Mouse (Mus musculus) midbrain, embryonic 10.5 days (tissue): ENCODE measurements around the gene Esrrb. TPM values are rescaled to one million over a fixed set of nuclear protein-coding genes. Genes with fewer than 3 reads are reported as not detected.

ENCODE experiments used
- DNase-seq: peaks from one replicate; pipeline ENCODE4 v3.0.0-alpha.2; 2017; ENCODE audit warnings: low spot score
- H3K27ac ChIP-seq: fragments of 300-500 bp; sonication (generic); replicated peaks from 2 replicates; pipeline ENCODE4 v1.5.1; 2016; ENCODE audit warnings: mild to moderate bottlenecking
- H3K27me3 ChIP-seq: fragments of 300-500 bp; sonication (generic); 2 replicates; pipeline ENCODE4 v1.6.1; 2016; ENCODE audit warnings: low read depth, mild to moderate bottlenecking; ENCODE audit not compliant: poor library complexity, severe bottlenecking
- H3K36me3 ChIP-seq: fragments of 300-500 bp; sonication (generic); 2 replicates; pipeline ENCODE4 v1.6.1; 2016; ENCODE audit warnings: mild to moderate bottlenecking, moderate library complexity
- H3K4me1 ChIP-seq: fragments of 300-500 bp; sonication (generic); 2 replicates; pipeline ENCODE4 v1.6.1; 2016
- H3K4me3 ChIP-seq: fragments of 300-500 bp; sonication (generic); 2 replicates; pipeline ENCODE4 v1.5.1; 2016; ENCODE audit warnings: mild to moderate bottlenecking, moderate library complexity
- H3K9me3 ChIP-seq: fragments of 300-500 bp; sonication (generic); replicated peaks from 2 replicates; pipeline ENCODE4 v1.6.1; 2016; ENCODE audit warnings: mild to moderate bottlenecking
- WGBS: fragments of 180-500 bp; shearing (Covaris S2); methylation state at CpG from one replicate; pipeline ENCODE4 v1.1.7; 2016; 5-methylcytosine and 5-hydroxymethylcytosine counted together
- polyA plus RNA-seq: library from polyadenylated mRNA; unstranded; fragments of >200 nt; fragmentation: Nextera tagmentation; extraction: Ambion mirVana; gene quantifications from 2 replicates; pipeline ENCODE4 v1.2.1, GENCODE M21; 2016

Gene Esrrb
- polyA plus RNA-seq, 1 experiment from 2014 or later: 0.28 TPM

DNA sequence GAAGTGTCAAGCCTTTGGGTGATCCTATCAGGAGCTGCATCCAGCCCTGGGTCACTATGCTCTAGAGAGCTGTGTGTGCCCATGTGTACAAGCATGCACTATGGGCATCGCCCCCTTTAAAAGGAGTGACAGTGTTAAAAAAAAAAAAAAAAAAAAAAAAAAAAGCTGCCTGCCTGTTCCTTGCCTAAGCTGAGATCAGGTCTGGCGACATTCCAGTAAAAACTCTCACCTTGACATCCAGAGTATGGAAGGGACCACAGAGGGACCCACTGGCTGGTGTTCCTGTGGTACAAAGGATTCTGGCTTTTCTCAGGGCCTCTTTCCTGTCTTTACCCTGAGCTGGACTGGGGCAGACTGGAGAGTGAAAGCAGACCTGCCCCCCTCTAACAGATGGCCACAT, 66.7 kb downstream of the Esrrb start:
- WGBS: 81% methylated on average over 2 of the region's 2 CpGs
- H3K27me3 ChIP-seq: peaks cover 67% of the 10 kb centered on the region

DNA sequence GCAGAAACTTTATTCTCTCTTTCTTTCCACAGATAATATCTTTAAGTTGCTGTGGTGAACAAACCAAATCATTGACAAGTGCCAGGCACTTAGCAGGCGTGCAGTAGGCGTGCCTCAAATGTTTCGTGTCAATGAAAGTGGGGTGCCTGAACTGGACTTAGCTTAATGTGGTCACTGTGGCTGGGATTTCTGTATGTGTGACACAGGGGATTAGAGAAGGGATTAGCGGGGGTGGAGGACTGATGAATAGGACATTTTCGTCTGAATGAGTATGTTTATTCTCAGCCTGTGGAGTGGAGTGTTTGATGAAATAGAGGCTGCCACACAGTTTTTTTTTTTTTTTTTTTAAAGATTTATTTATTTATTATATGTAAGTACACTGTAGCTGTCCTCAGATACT, 70.8 kb downstream of the Esrrb start:
- Histone ChIP-seq H3K27ac (no peak overlapping the region), H3K4me3 (no peak overlapping the region), H3K36me3 (no peaks in the 10 kb centered on the region), H3K4me1 (peaks cover 13% of the 10 kb centered on the region), H3K9me3 (no peaks in the 10 kb centered on the region), H3K27me3 (peaks cover 59% of the 10 kb centered on the region)
- no peak for DNase-seq
- WGBS: 54% methylated on average over 5 of the region's 5 CpGs

More for the DNA sequence above, 66.7 kb downstream of the Esrrb start:
- no peak overlapping the region for H3K27ac ChIP-seq
- no peak for DNase-seq
- H3K9me3 ChIP-seq: no peaks in the 10 kb centered on the region
- no peak overlapping the region for H3K4me3 ChIP-seq
- peaks cover 10% of the 10 kb centered on the region for H3K4me1 ChIP-seq
- H3K36me3 ChIP-seq: no peaks in the 10 kb centered on the region

DNA sequence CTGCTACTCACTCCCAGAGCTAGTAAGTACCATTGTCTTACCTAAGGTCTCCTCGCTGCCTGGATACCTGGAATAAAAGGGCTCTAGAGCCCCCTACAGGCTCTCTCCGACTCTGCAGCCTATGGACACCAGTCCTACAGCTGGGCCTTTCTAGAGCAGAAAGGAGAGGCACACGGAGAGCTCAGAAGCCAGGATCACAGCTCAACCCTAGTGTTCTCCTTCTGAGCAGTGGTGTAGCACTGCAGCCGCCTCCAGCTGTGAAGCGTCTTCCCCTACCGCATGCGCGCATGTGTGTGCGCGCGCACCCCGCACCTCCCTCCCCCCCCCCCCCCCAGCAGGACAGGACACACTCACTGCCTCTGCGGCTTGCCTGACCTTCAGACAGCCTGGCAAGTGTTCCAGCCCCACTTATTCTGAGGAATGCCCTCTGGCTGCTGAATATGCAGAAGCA, 72.5 kb downstream of the Esrrb start:
- peaks cover 10% of the 10 kb centered on the region for H3K4me1 ChIP-seq
- H3K27me3 ChIP-seq: peaks cover 59% of the 10 kb centered on the region
- no peaks in the 10 kb centered on the region for H3K36me3 ChIP-seq
- no peaks in the 10 kb centered on the region for H3K9me3 ChIP-seq
- 4% methylated on average over 13 of the region's 13 CpGs for WGBS
- peak; percentile 77 for DNase-seq
- H3K27ac ChIP-seq: peak overlapping the region; percentile 58; the same call in 1 of the 2 replicates
- H3K4me3 ChIP-seq: peak overlapping the region; percentile 45

DNA sequence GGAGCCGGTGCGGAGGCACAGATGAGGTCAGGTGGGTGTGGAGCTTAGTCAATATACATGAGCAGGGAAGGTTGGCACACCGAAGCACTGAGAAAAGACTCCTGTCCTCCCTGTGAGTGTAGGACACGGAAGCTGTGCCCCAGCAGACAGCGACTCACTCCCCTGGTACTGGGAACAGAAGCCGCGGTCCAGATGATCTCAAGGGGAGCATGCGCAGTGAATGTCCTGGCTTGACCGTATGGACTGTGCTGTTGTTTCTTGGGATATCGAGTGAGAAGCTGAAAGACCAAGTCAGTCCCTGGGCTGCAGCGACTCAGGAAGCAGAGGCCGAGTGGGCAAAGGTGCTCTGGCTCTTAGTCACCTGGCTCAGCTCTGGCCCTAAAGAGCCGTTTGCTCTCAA, 74.7 kb downstream of the Esrrb start:
- Histone ChIP-seq H3K27me3 (peaks cover 40% of the 10 kb centered on the region), H3K4me1 (peaks cover 10% of the 10 kb centered on the region), H3K36me3 (no peaks in the 10 kb centered on the region), H3K27ac (no peak overlapping the region), H3K9me3 (no peaks in the 10 kb centered on the region), H3K4me3 (no peak overlapping the region)
- 90% methylated on average over 13 of the region's 13 CpGs for WGBS
- no peak for DNase-seq

- Histone ChIP-seq H3K27ac (no peak overlapping the region), H3K27me3 (no peaks in the 10 kb centered on the region), H3K4me1 (no peaks in the 10 kb centered on the region), H3K36me3 (no peaks in the 10 kb centered on the region), H3K4me3 (no peak overlapping the region), H3K9me3 (no peaks in the 10 kb centered on the region)
- WGBS: 88% methylated on average over 5 of the region's 5 CpGs
- no peak for DNase-seq
These were observed 89.9 kb downstream of the Esrrb start for GRCm38 (mm10) chr12:86450848-86451247.

GRCm38 (mm10) chr12:86455009-86455408, 94.1 kb downstream of the Esrrb start:
- Histone ChIP-seq H3K4me3 (no peak overlapping the region), H3K36me3 (no peaks in the 10 kb centered on the region), H3K4me1 (no peaks in the 10 kb centered on the region), H3K9me3 (peaks cover 5% of the 10 kb centered on the region; the same call in 1 of the 2 replicates), H3K27ac (no peak overlapping the region), H3K27me3 (no peaks in the 10 kb centered on the region)
- 76% methylated on average over 1 of the region's 1 CpGs for WGBS
- no peak for DNase-seq

DNA sequence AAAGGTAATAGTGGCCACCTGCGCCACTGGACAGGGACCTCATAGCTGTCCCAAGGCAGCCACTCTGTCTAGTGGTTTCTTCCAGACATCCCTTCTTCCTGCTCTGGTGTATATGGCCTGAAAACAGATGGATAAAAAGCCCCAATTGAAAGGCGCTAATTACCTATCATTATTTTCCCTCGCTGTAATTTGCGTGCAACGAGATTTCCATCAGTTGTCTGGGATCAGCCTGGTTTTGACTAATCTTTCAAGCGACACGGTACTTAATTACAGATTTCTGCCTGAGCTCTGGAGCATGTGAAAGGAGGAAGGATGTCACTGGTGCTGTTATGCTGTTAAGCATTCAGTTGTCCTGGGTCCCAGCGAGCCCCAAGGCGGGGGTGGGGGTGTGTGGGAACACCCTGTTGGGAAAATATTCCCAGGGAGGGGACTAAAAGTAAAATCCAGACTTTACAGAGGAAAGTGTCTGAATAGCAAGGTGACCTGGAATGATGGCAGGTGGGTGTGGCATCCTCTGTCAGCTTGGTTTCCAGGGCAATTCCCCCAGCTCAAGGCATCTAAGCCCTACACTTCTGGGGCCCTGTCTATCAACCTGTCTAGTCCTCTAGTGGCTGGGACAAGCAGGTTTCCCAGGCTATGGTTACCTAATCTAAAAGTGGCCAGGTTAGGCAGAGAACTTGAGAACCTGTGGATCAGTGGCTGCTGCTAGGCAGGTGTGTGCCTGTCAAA, 102.0 kb downstream of the Esrrb start:
- DNase-seq: no peak
- 0 out of 2 replicates have a peak, but pooled peaks cover 5% of the 10 kb centered on the region for H3K9me3 ChIP-seq
- WGBS: 82% methylated on average over 9 of the region's 9 CpGs
- no peaks in the 10 kb centered on the region for H3K36me3 ChIP-seq
- H3K4me3 ChIP-seq: no peak overlapping the region
- no peaks in the 10 kb centered on the region for H3K4me1 ChIP-seq
- no peak overlapping the region for H3K27ac ChIP-seq
- H3K27me3 ChIP-seq: no peaks in the 10 kb centered on the region

DNA sequence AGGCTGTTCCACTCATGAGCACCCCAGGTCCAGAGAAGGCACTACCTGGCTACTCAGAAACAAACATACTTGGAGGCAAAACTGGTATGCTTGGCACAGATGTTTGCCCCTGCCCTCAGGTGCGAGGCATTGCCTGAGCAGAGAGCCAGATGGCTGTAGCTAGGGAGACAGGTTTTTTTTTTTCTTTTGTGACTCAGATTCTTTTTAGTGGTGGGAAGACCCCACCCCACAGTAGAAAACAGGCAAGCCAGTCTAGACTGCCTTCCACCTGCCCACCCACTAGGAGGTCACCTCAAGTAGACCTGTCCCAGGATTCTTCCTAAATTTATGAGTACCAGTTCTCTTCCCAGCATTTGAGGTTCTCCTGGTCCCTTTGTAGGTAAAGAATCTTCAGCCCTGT, 103.5 kb downstream of the Esrrb start:
- 84% methylated on average over 1 of the region's 1 CpGs for WGBS
- no peaks in the 10 kb centered on the region for H3K4me1 ChIP-seq
- no peak overlapping the region for H3K4me3 ChIP-seq
- 0 out of 2 replicates have a peak, but pooled peaks cover 5% of the 10 kb centered on the region for H3K9me3 ChIP-seq
- H3K27me3 ChIP-seq: 0 out of 2 replicates have a peak, but pooled peaks cover 4% of the 10 kb centered on the region
- DNase-seq: no peak
- no peaks in the 10 kb centered on the region for H3K36me3 ChIP-seq
- H3K27ac ChIP-seq: no peak overlapping the region

DNA sequence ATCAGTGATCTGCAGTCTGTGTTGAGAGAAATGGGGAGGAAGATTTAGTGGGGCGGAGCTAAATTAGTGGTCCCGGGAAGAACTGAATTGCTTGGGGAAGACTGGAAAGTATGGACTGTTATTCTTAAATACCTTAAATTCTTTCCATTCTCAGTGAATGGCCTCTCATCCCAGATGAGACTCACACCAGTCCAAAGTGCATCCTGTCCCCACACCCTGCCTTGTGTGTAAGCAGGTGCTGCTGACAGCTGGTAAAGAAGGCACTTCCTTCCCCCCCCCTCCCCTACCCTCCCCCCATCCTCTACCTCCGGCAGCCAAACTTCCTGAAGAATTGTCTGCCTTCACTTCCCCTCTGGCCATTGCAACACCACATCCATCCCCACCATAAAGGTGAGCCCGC, 105.3 kb downstream of the Esrrb start:
- Histone ChIP-seq H3K9me3 (no peaks in the 10 kb centered on the region), H3K27me3 (peaks cover 13% of the 10 kb centered on the region), H3K36me3 (no peaks in the 10 kb centered on the region), H3K4me3 (no peak overlapping the region), H3K4me1 (no peaks in the 10 kb centered on the region), H3K27ac (no peak overlapping the region)
- DNase-seq: no peak
- 73% methylated on average over 4 of the region's 4 CpGs for WGBS

DNA sequence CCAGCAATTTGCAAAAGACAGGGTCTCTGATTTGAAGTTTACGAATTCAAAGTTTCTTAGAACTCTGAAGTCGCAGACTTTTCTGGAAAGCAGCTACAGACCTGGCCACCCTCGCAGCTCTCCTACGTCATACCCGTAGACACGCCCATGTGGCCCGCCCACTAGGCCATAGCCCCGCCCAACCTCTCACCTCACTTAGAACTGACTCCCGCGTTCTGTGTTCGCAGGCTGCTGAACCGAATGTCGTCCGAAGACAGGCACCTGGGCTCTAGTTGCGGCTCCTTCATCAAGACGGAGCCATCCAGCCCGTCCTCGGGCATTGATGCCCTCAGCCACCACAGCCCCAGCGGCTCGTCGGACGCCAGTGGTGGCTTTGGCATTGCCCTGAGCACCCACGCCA, 109.0 kb downstream of the Esrrb start:
- no peaks in the 10 kb centered on the region for H3K36me3 ChIP-seq
- H3K9me3 ChIP-seq: no peaks in the 10 kb centered on the region
- no peaks in the 10 kb centered on the region for H3K4me1 ChIP-seq
- no peak for DNase-seq
- H3K27ac ChIP-seq: no peak overlapping the region
- no peak overlapping the region for H3K4me3 ChIP-seq
- WGBS: 59% methylated on average over 23 of the region's 23 CpGs
- peaks cover 13% of the 10 kb centered on the region for H3K27me3 ChIP-seq

- Histone ChIP-seq H3K27ac (no peak overlapping the region), H3K4me1 (no peaks in the 10 kb centered on the region), H3K4me3 (no peak overlapping the region), H3K27me3 (peaks cover 13% of the 10 kb centered on the region), H3K9me3 (no peaks in the 10 kb centered on the region), H3K36me3 (no peaks in the 10 kb centered on the region)
- DNase-seq: no peak
- 59% methylated on average over 6 of the region's 6 CpGs for WGBS
These were observed 110.0 kb downstream of the Esrrb start for GRCm38 (mm10) chr12:86470912-86471311.

- Histone ChIP-seq H3K4me3 (no peak overlapping the region), H3K27me3 (peaks cover 13% of the 10 kb centered on the region), H3K9me3 (no peaks in the 10 kb centered on the region), H3K36me3 (no peaks in the 10 kb centered on the region), H3K4me1 (no peaks in the 10 kb centered on the region), H3K27ac (no peak overlapping the region)
- no peak for DNase-seq
- 73% methylated on average over 12 of the region's 12 CpGs for WGBS
These were observed 112.7 kb downstream of the Esrrb start for GRCm38 (mm10) chr12:86473630-86474029.

- Histone ChIP-seq H3K4me3 (no peak overlapping the region), H3K9me3 (no peaks in the 10 kb centered on the region), H3K27me3 (no peaks in the 10 kb centered on the region), H3K36me3 (no peaks in the 10 kb centered on the region), H3K4me1 (no peaks in the 10 kb centered on the region), H3K27ac (no peak overlapping the region)
- 87% methylated on average over 7 of the region's 7 CpGs for WGBS
- no peak for DNase-seq
These were observed 115.1 kb downstream of the Esrrb start for GRCm38 (mm10) chr12:86475994-86476393.
